Mouse (Mus musculus) Muller cell, postnatal 12 days (primary cell): ENCODE measurements around the gene Tsfm.
"Not testable (repeated sequence)": the region's sequence is repeated elsewhere in the genome, so short reads cannot be mapped to it uniquely, and the experiment has no call there.

ENCODE experiments used
- DNase-seq: peaks from one replicate; pipeline ENCODE4 v3.0.0-alpha.2; 2015; ENCODE audit errors: inconsistent ontology term

Tsfm gene

GRCm38 (mm10) chr10:127063913-127064870 lies 33.6 kb upstream of the Tsfm start:
- DNase-seq: no peak

- peak; percentile 100 for DNase-seq
These were observed 32.7 kb upstream of the Tsfm start, which contains the start of gene Cdk4 for GRCm38 (mm10) chr10:127063239-127063872. Gene Cdk4 (plus strand): TSS chr10:127063534.

- no peak for DNase-seq
These were observed 31.9 kb upstream of the Tsfm start for GRCm38 (mm10) chr10:127062503-127062902.

DNA sequence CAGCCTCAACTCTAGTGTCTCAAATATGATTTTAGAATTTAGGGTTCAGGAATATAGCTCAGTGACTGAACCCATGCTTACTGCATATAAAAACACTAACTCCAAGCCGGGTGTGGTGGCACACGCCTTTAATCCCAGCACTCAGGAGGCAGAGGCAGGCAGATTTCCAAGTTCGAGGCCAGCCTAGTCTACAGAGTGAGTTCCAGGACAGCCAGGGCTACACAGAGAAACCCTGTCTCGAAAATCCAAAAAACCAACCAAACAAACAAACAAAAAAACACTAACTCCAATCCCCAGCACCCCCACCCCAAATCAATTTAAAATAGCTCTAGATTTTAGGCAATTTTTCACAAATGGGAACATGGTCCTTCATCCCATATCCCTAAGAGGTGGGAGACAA lies 31.5 kb upstream of the Tsfm start:
- DNase-seq: not testable (repeated sequence)

DNA sequence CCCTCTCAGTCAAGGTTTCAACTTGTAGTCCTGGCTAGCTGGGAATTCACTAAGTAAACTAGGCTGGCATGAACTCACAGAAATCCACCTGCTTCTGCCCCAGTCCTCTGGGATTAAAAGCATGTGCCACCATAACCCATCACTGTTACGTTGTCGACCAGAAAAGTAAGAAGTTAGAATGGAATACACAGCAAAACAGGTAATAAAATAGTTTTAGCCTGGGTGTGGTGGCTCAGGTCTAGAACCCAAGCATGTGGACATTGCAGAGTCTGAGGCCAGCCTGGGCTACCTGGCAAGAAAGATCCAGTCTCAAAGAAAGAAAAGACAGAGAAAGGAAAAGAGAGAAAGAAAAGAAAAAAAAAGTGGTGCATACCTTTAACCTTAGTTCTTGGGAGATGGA lies 30.9 kb upstream of the Tsfm start:
- no peak for DNase-seq

DNA sequence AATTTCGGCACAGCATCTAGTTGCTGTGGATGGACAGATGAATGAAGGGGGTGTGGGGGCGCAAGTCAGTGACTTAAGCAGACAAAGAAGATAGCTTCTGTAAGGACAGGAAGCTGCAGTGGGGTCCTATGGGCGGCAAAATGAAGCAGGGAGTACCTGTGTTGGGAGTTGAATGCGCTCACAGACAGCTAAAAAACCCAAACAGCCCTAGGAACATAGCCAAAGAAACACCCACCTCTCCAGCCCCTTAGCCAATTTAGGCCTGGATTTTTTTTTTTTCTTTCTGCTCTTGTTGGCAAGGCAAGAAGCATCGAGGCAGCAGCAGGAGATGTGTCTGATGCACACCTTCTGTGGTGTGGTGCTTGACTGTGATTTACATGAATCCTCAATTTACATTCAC lies 30.4 kb upstream of the Tsfm start:
- DNase-seq: no peak

GRCm38 (mm10) chr10:127059968-127060916 lies 29.6 kb upstream of the Tsfm start, which contains the start of gene March9:
Gene March9 (minus strand): TSS chr10:127060184.
- peak; percentile 73 for DNase-seq

GRCm38 (mm10) chr10:127059174-127059967 lies 28.7 kb upstream of the Tsfm start:
- DNase-seq: no peak

GRCm38 (mm10) chr10:127058708-127059107 lies 28.1 kb upstream of the Tsfm start:
- no peak for DNase-seq

DNA sequence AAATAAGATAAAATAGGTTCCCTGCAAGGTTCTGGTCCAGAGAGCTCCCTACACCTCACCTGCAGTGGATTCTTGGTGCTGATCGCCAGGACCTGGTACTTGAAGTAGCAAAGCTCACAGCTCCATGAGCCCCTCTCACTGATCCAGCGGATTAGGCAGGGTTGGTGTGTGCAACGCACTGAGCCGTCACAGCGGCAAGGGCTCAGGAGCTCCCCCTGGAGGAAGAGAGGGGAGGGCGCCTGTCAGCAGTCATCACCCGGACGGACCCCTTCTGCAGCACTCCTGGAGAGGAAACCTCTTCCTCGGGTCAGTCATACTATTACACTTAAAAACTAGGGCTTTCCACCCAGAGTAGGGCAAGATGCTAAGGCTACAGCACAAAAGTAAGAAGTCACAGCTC lies 27.5 kb upstream of the Tsfm start:
- DNase-seq: peak; percentile 69

- DNase-seq: no peak
These were observed 25.9 kb upstream of the Tsfm start for GRCm38 (mm10) chr10:127056490-127056889.

GRCm38 (mm10) chr10:127055406-127055805 lies 24.8 kb upstream of the Tsfm start:
- no peak for DNase-seq

DNA sequence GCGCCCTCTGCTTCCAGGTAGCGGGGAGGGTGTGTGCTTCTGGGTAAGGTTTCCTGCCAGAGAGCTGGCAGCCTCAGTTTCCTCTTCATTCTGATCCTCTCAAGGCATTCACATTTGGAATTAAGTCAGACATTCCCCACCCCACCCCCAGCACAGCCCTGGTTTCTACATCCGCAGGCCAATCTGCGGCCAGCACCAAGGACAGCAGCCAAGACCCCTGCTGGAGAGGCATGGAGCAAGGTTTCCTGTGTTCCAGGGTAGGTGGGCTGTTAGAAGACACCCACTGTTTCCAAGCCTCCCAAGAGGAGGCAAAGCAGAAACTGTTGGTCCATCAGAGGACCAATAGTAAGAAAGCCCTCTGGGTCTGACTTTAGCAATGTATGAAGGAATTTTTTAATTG lies 24.0 kb upstream of the Tsfm start:
- no peak for DNase-seq

GRCm38 (mm10) chr10:127050119-127050474 lies 19.5 kb upstream of the Tsfm start:
- no peak for DNase-seq

GRCm38 (mm10) chr10:127049395-127050118 lies 18.9 kb upstream of the Tsfm start:
- DNase-seq: no peak

DNA sequence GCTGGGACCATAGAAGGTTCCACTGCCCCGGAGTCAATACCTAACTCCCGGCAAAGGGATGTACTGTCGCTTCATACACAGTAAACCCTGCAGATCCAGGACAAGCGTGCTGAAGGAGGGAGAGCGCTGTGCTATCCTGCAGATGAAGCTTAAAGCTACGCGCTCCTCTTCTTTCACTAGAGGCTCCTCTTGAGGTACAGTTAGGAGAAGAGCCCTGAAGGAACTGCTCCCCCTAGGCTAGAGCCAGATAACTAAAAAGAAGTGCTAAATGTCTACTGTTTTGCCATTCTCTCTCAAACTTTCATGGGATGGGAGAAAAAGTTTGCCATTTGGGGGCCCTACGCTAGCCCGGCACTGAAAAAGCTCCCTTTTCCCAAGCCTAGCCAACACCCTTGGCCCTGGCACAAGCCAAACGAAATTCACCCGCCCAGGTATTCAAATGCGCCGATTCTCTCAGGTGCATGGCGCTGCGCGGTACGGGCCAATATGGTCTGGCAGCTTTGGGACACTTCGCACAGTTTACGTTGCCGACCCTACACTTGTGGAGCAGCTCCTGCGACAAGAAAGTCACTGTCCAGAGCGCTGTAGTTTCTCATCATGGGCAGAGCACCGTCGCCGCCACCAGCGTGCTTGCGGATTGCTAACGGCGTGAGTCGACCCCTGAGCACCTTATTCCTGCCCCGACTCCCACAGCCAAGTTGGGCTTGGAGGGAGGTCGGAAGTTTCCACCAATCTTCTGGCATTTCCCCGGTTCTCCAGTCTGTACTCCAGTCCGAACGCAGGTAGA lies 18.2 kb upstream of the Tsfm start:
- no peak for DNase-seq

DNA sequence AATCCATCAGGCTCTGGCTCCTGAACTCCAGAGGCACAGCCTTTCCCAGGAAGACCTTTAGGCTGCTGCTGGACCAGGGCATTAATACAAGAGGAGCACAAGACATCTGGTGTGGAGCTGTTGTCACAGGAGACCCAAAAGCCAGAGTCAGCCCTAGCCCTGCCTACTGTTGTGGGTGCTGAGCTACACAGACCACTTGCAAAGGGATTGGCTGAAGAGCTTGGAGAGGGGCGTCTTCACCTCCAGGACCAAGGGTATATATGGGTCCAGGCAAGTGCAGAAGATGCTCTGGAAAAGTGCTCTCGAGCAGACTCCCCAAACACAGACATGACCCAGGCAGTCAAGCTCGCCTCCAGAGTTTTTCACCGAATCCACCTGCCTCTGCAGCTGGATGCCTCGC lies 17.3 kb upstream of the Tsfm start, which contains the start of gene Cyp27b1:
Gene Cyp27b1, plus strand, starts transcription at position 297 of the 400 bp plus-strand sequence.
- DNase-seq: no peak

DNA sequence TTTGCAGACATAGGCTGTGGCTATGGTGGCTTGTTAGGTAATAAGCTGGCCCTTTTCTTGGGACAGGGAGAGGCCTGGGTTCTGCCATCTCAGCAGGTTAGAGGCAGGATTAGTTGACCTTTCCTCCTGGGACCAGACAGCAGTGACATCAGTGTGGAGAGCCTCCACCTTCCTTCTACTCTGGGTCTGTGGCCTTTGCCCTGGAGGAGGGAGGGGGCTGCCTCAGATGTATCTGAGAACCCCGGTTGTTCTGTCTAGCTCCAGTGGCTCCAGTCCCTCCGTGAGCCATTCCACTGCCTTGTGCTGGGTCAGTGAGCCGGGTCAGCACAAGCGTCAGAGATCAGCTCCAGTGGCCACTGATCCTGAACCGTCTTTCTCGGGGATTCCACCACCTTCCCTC lies 12.5 kb upstream of the Tsfm start:
- DNase-seq: no peak

GRCm38 (mm10) chr10:127042468-127043115 lies 12.0 kb upstream of the Tsfm start:
- DNase-seq: no peak
